Comparison of ENCODE assay signal across 23 mouse cellular contexts in the genomic region with DNA sequence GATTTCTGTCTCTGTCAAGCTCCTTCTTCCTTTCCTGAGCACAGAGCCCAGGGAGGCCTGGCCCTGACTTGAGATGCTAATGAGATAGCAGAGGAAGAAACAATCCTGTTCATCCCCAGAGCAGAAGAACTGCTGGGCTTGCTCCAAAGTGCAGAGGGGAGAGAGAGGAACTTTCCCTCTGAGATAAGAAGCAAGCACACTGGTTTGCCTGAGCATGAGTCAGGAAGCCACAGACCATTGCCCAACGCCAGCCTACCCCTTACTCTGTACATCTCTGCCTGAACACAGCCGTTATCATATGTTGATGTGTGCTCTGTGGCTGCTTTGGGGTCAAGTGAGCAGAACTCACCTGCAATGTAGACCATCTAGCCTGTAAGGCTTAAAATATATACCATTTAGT.
DNase-seq lines count a peak whose midpoint lies in the region; ATAC-seq and TF ChIP-seq lines count a peak whose summit lies in the region.
"Had no signal": no experiment of that assay in that cellular context is flagged by ENCODE, and none has a peak within 500 bp of the region (broad histone marks: within the 10 kb centered on the region; RNA-seq: fewer than 3 reads in every experiment).

No protein-coding gene starts in this region.

- H3K36me3 ChIP-seq in liver, embryonic 16.5 days (ENCODE audit: control insufficient read depth, insufficient read depth), result no peaks in the 10 kb centered on the region
- H3K36me3 ChIP-seq in liver, postnatal 0 days (replicated peaks; ENCODE audit: insufficient read depth, low read length), result no peaks in the 10 kb centered on the region
- H3K36me3 ChIP-seq in E14TG2a.4 (ENCODE audit: insufficient read depth, low read length), result peaks cover 15% of the 10 kb centered on the region
- H3K36me3 ChIP-seq: forebrain, embryonic 15.5 days had no signal

- TF ChIP-seq CTCF in liver, postnatal 0 days (IDR thresholded peaks at IDR 0.05; ENCODE audit: low read depth), result no peak
- TF ChIP-seq CTCF in E14TG2a.4 (conservative IDR thresholded peaks at IDR 0.05; ENCODE audit: low read length), result no peak

- WGBS in liver, embryonic 16.5 days (ENCODE audit: insufficient replicate concordance), result 6% methylated on average over 2 of the region's 2 CpGs
- 3% methylated on average over 2 of the region's 2 CpGs for WGBS in liver, postnatal 0 days (ENCODE audit: insufficient replicate concordance)

- no peak overlapping the region for H3K4me2 ChIP-seq in liver, embryonic 16.5 days (ENCODE audit: low read depth, low read length)
- H3K4me2 ChIP-seq in liver, postnatal 0 days (ENCODE audit: low read depth, low read length), result no peak overlapping the region
- H3K4me2 ChIP-seq: forebrain, embryonic 15.5 days; hindbrain, embryonic 14.5 days; midbrain, embryonic 12.5 days had no signal

- no peaks in the 10 kb centered on the region for H3K9me3 ChIP-seq in liver, embryonic 16.5 days (replicated peaks; ENCODE audit: control insufficient read depth, low read length)
- H3K9me3 ChIP-seq in liver, postnatal 0 days (ENCODE audit: low read length), result no peaks in the 10 kb centered on the region
- H3K9me3 ChIP-seq in E14TG2a.4 (ENCODE audit: low read length), result peaks cover 3% of the 10 kb centered on the region; the same call in 1 of the 2 replicates
- H3K9me3 ChIP-seq: embryonic facial prominence, embryonic 10.5 days; forebrain, embryonic 15.5 days; limb, embryonic 13.5 days; midbrain, embryonic 12.5 days had no signal

- no peaks in the 10 kb centered on the region for H3K27me3 ChIP-seq in liver, embryonic 16.5 days (ENCODE audit: control insufficient read depth, insufficient read depth, low read depth, low read length)
- no peaks in the 10 kb centered on the region for H3K27me3 ChIP-seq in liver, postnatal 0 days (ENCODE audit: insufficient read depth, low read length)
- H3K27me3 ChIP-seq in E14TG2a.4 (ENCODE audit: insufficient read depth, low read length), result no peaks in the 10 kb centered on the region
- H3K27me3 ChIP-seq: forebrain, embryonic 15.5 days; limb, embryonic 13.5 days had no signal

- no peak overlapping the region for H3K4me3 ChIP-seq in liver, embryonic 16.5 days (ENCODE audit: low read depth, low read length)
- no peak overlapping the region for H3K4me3 ChIP-seq in liver, postnatal 0 days (ENCODE audit: low read depth, low read length)
- H3K4me3 ChIP-seq in E14TG2a.4 (replicated peaks; ENCODE audit: low read length), result 0 out of 2 replicates have a peak overlapping the region, but pooled peaks have one; percentile 5
- H3K4me3 ChIP-seq: embryonic facial prominence, embryonic 10.5 days; forebrain, embryonic 15.5 days; heart, adult 2 months; layer of hippocampus, adult 2 months; limb, embryonic 13.5 days; midbrain, embryonic 12.5 days had no signal

- H3K9ac ChIP-seq in liver, embryonic 16.5 days (ENCODE audit: low read depth, low read length), result no peak overlapping the region
- no peak overlapping the region for H3K9ac ChIP-seq in liver, postnatal 0 days (replicated peaks)
- H3K9ac ChIP-seq: forebrain, embryonic 15.5 days; hindbrain, embryonic 14.5 days; limb, embryonic 13.5 days; liver, embryonic 14.5 days; midbrain, embryonic 12.5 days had no signal

- H3K4me1 ChIP-seq in liver, embryonic 16.5 days (ENCODE audit: control insufficient read depth, low read depth, low read length), result no peaks in the 10 kb centered on the region
- H3K4me1 ChIP-seq in liver, postnatal 0 days (ENCODE audit: insufficient read depth), result 0 out of 2 replicates have a peak, but pooled peaks cover 4% of the 10 kb centered on the region
- peaks cover 87% of the 10 kb centered on the region for H3K4me1 ChIP-seq in E14TG2a.4 (replicated peaks; ENCODE audit: low read depth, low read length)

- TF ChIP-seq EP300 in liver, postnatal 0 days (IDR thresholded peaks at IDR 0.05; ENCODE audit: low read depth), result no peak

- H3K27ac ChIP-seq in liver, embryonic 16.5 days (ENCODE audit: low read length), result no peak overlapping the region
- H3K27ac ChIP-seq in liver, postnatal 0 days (ENCODE audit: low read depth), result no peak overlapping the region
- H3K27ac ChIP-seq: forebrain, embryonic 15.5 days; heart, adult 2 months; hindbrain, embryonic 14.5 days; layer of hippocampus, adult 2 months; limb, embryonic 13.5 days; liver, embryonic 14.5 days; macrophage; midbrain, embryonic 12.5 days had no signal

- DNase-seq in liver, postnatal 0 days, result no peak
- no peak for DNase-seq in spleen, postnatal 36 days (ENCODE audit: low spot score in 2 of 2)
- no peak for DNase-seq in kidney, postnatal 25 days
- DNase-seq: adrenal gland, postnatal 14 days; cerebellum, adult 9-10 months; heart, adult 2 months; kidney, adult 8-10 months; kidney, postnatal 14 days; right cerebral cortex, postnatal 25 days; spleen, adult 18-20 months; thymus, postnatal 14 days had no signal

- 0 out of 2 replicates have a peak, but pooled peaks have one; percentile 5 for ATAC-seq in liver, embryonic 16.5 days (ENCODE audit: low read depth)
- no peak for ATAC-seq in liver, postnatal 0 days
- ATAC-seq in common myeloid progenitor, adult 5-6 weeks (replicated peaks; ENCODE audit: low read depth, poor library complexity, severe bottlenecking), result peak; percentile 98
- ATAC-seq in monocyte, adult 5-6 weeks (replicated peaks; ENCODE audit: insufficient number of reproducible peaks, low FRiP score, low TSS enrichment, poor library complexity, severe bottlenecking), result peak; percentile 45; the same call in 1 of the 2 replicates
- ATAC-seq: forebrain, embryonic 15.5 days had no signal
